Mouse (Mus musculus): Measurements from ENCODE around the gene Gm19402.

GRCm38 (mm10) chr10:77647901-77648300 lies 42.7 kb downstream of the Gm19402 start:
- TF ChIP-seq POLR2A (IDR thresholded peaks at IDR 0.05; ENCODE audit: control insufficient read depth in 1 of 2, insufficient read depth in 1 of 2, low read depth in 1 of 2, low read length in 2 of 2, poor library complexity in 1 of 2), result no peak
- TF ChIP-seq RCOR1 (IDR thresholded peaks at IDR 0.05; ENCODE audit: low read depth, low read length), result no peak
- TF ChIP-seq CTCF (IDR thresholded peaks at IDR 0.05 in 2 of 3, conservative IDR thresholded peaks at IDR 0.05 in 1 of 3; ENCODE audit: control insufficient read depth in 1 of 3, insufficient read depth in 1 of 3, low read depth in 2 of 3, low read length in 3 of 3, poor library complexity in 1 of 3, severe bottlenecking in 1 of 3), result no peak
- TF ChIP-seq EP300 (IDR thresholded peaks at IDR 0.05; ENCODE audit: low read depth in 1 of 2, low read length in 2 of 2), result no peak
- no peak for TF ChIP-seq ELF1 (IDR thresholded peaks at IDR 0.05; ENCODE audit: low read depth, low read length)
- no peak for TF ChIP-seq CHD2 (IDR thresholded peaks at IDR 0.05; ENCODE audit: low read length)
- TF ChIP-seq HCFC1 (IDR thresholded peaks at IDR 0.05; ENCODE audit: low read depth, low read length), result no peak
- TF ChIP-seq CHD1 (IDR thresholded peaks at IDR 0.05; ENCODE audit: low read depth, low read length), result no peak
- TF ChIP-seq GABPA (IDR thresholded peaks at IDR 0.05; ENCODE audit: low read depth, low read length), result no peak
- TF ChIP-seq SMC3 (IDR thresholded peaks at IDR 0.05; ENCODE audit: low read depth, low read length), result no peak
- TF ChIP-seq MAFK (IDR thresholded peaks at IDR 0.05; ENCODE audit: borderline replicate concordance, low read depth, low read length), result no peak
- no peak for TF ChIP-seq SIN3A (IDR thresholded peaks at IDR 0.05; ENCODE audit: low read length)
- TF ChIP-seq USF1 (IDR thresholded peaks at IDR 0.05; ENCODE audit: low read depth, low read length), result no peak
- TF ChIP-seq MYB (IDR thresholded peaks at IDR 0.05; ENCODE audit: low read depth, low read length), result no peak

Data from MEL (cell line).